Mouse (Mus musculus) lung, postnatal 0 days (tissue): ENCODE measurements around the gene Arhgap36. TPM values are rescaled to one million over a fixed set of nuclear protein-coding genes. Genes with fewer than 3 reads are reported as not detected.

Source experiments
- ATAC-seq: fragments of 200-750 bp; cut with Nextera tagmentation; 2 replicates; pipeline ENCODE4 v1.8.0; 2017; ENCODE audit warnings: moderate library complexity
- DNase-seq: peaks from one replicate; pipeline ENCODE4 v3.0.0-alpha.2; 2016; ENCODE audit warnings: low spot score
- H3K27ac ChIP-seq: fragments of 300-500 bp; sonication (generic); 2 replicates; pipeline ENCODE4 v1.5.1; 2014; ENCODE audit warnings: antibody characterized with exemption, mild to moderate bottlenecking, low read length, mixed read lengths
- H3K27me3 ChIP-seq: fragments of 300-500 bp; sonication (generic); replicated peaks from 2 replicates; pipeline ENCODE4 v1.6.1; 2014; ENCODE audit warnings: low read length, mixed read lengths; ENCODE audit not compliant: insufficient read depth
- H3K36me3 ChIP-seq: fragments of 300-500 bp; sonication (generic); 2 replicates; pipeline ENCODE4 v1.6.1; 2014; ENCODE audit warnings: low read length, mixed read lengths; ENCODE audit not compliant: insufficient read depth
- H3K4me1 ChIP-seq: fragments of 300-500 bp; sonication (generic); 2 replicates; pipeline ENCODE4 v1.6.1; 2014; ENCODE audit warnings: antibody characterized with exemption, low read depth, low read length, mixed read lengths; ENCODE audit not compliant: insufficient read depth
- H3K4me2 ChIP-seq: fragments of 300-500 bp; sonication (generic); replicated peaks from 2 replicates; pipeline ENCODE4 v1.6.1; 2014; ENCODE audit warnings: low read depth, mild to moderate bottlenecking, low read length, moderate library complexity, mixed read lengths
- H3K4me3 ChIP-seq: fragments of 300-500 bp; sonication (generic); 2 replicates; pipeline ENCODE4 v1.5.1; 2014; ENCODE audit warnings: low read depth, low read length
- H3K9ac ChIP-seq: fragments of 300-500 bp; sonication (generic); replicated peaks from 2 replicates; pipeline ENCODE4 v1.6.1; 2014; ENCODE audit warnings: low read depth, mild to moderate bottlenecking
- H3K9me3 ChIP-seq: fragments of 300-500 bp; sonication (generic); 2 replicates; pipeline ENCODE4 v1.6.1; 2016; ENCODE audit warnings: low read length, mixed read lengths
- CTCF ChIP-seq: IDR thresholded peaks from 2 replicates; pipeline ENCODE4 v1.5.1; 2016; ENCODE audit warnings: antibody characterized with exemption, mild to moderate bottlenecking
- EP300 ChIP-seq: IDR thresholded peaks from 2 replicates; pipeline ENCODE4 v1.6.1; 2016; ENCODE audit warnings: antibody characterized with exemption, mild to moderate bottlenecking, control low read depth
- WGBS: fragments of 180-500 bp; shearing (Covaris S2); extraction: QIAGEN DNeasy Blood & Tissue Kit; methylation state at CpG from one replicate; pipeline ENCODE4 v1.1.7; 2014; 5-methylcytosine and 5-hydroxymethylcytosine counted together
- polyA plus RNA-seq: library from polyadenylated mRNA; unstranded; fragments of >200 nt; fragmentation: Nextera tagmentation; extraction: Ambion mirVana; gene quantifications from 2 replicates; pipeline ENCODE4 v1.2.1, GENCODE M21; 2015

Gene Arhgap36
- polyA plus RNA-seq, 1 experiment from 2014 or later: 0.16 TPM

DNA sequence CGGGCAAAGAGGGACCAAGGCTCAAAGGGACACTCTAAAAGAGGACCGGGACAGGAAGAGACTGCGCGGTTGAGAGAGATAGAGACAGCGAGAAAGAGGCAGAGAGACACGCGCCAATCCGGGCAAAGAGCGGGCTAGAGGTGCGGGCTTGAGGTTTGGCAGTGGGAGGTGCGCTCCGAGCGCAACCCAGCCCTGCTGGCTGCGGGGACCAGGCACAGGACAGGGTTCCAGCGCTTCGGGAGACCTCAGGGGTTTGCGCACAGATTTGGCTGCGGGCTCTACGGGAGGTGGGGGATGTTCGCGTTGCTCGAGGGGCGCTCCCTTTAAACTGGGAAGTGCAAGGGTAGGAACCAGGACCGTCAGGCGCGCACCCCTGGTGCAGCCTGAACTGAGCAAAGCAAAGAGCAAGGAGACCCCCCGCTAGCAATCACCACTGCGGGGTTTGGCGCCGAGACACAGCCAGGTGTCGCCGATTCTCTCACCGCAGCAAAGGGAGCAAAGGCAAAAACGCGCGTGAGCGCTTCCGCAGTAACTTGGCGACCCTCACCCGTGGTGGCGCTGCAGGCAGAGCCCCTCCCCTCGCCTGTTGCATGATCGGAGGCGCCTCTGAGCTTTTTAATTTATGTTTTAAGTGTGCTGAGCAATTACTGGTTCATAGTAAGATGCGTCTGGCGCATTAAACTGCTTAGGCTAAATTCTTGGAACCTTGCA is 30.1 kb downstream of the Arhgap36 start:
- no peaks in the 10 kb centered on the region for H3K9me3 ChIP-seq
- no peak overlapping the region for H3K9ac ChIP-seq
- ATAC-seq (no peak), DNase-seq (no peak)
- no peaks in the 10 kb centered on the region for H3K27me3 ChIP-seq
- no peaks in the 10 kb centered on the region for H3K36me3 ChIP-seq
- H3K4me1 ChIP-seq: no peaks in the 10 kb centered on the region
- H3K4me2 ChIP-seq: no peak overlapping the region
- TF ChIP-seq EP300 (no peak), CTCF (no peak)
- WGBS: 19% methylated on average over 38 of the region's 46 CpGs
- H3K27ac ChIP-seq: no peak overlapping the region
- no peak overlapping the region for H3K4me3 ChIP-seq

Other genes with a start within 250 kb of the Arhgap36 start
- gene Enox2, start 175.7 kb upstream of the Arhgap36 start, polyA plus RNA-seq: 8.0 and 9.2 TPM in 2 replicates
- gene Olfr1320, start 208.4 kb downstream of the Arhgap36 start, polyA plus RNA-seq: not detected in 2 replicates